Mouse (Mus musculus): Measurements from ENCODE around the gene Dcps.

- TF ChIP-seq CTCF (IDR thresholded peaks at IDR 0.05; ENCODE audit: extremely low read depth, insufficient read depth, low read length) (no peak), POLR2A (IDR thresholded peaks at IDR 0.05; ENCODE audit: extremely low read depth, insufficient read depth, low read length) (no peak)
Observed at GRCm38 (mm10) chr9:35170071-35170470, 5.8 kb downstream of the Dcps start.
